Mouse (Mus musculus) stomach, embryonic 14.5 days (tissue): ENCODE results near the gene Arl15. TPM values are rescaled to one million over a fixed set of nuclear protein-coding genes. Genes with fewer than 3 reads are reported as not detected.

Experiments used
- ATAC-seq: fragments of 200-750 bp; cut with Nextera tagmentation; 2 replicates; pipeline ENCODE4 v1.8.0; 2017; ENCODE audit warnings: low read depth, moderate TSS enrichment; ENCODE audit not compliant: insufficient number of reproducible peaks, insufficient read depth, low FRiP score
- H3K27ac ChIP-seq: fragments of 300-500 bp; sonication (generic); 2 replicates; pipeline ENCODE4 v1.5.1; 2014; ENCODE audit warnings: mild to moderate bottlenecking, low read length, moderate library complexity, mixed read lengths
- H3K27me3 ChIP-seq: fragments of 300-500 bp; sonication (generic); 2 replicates; pipeline ENCODE4 v1.6.1; 2014; ENCODE audit warnings: low read length, control low read depth, mixed read lengths; ENCODE audit not compliant: control insufficient read depth, insufficient read depth
- H3K36me3 ChIP-seq: fragments of 300-500 bp; sonication (generic); 2 replicates; pipeline ENCODE4 v1.6.1; 2014; ENCODE audit warnings: mild to moderate bottlenecking, control low read depth, low read length, moderate library complexity, mixed read lengths; ENCODE audit not compliant: control insufficient read depth, insufficient read depth
- H3K4me1 ChIP-seq: fragments of 300-500 bp; sonication (generic); 2 replicates; pipeline ENCODE4 v1.6.1; 2014; ENCODE audit warnings: low read length, control low read depth, mixed read lengths; ENCODE audit not compliant: control insufficient read depth, insufficient read depth
- H3K4me2 ChIP-seq: fragments of 300-500 bp; sonication (generic); replicated peaks from 2 replicates; pipeline ENCODE4 v1.6.1; 2014; ENCODE audit warnings: low read depth, low read length, control low read depth
- H3K4me3 ChIP-seq: fragments of 300-500 bp; sonication (generic); 2 replicates; pipeline ENCODE4 v1.5.1; 2014; ENCODE audit warnings: low read depth, low read length, control low read depth
- H3K9ac ChIP-seq: fragments of 300-500 bp; sonication (generic); replicated peaks from 2 replicates; pipeline ENCODE4 v1.6.1; 2014; ENCODE audit warnings: low read depth, mild to moderate bottlenecking, control low read depth, low read length, moderate library complexity, mixed read lengths
- H3K9me3 ChIP-seq: fragments of 300-500 bp; sonication (generic); 2 replicates; pipeline ENCODE4 v1.6.1; 2016; ENCODE audit warnings: low read depth, low read length, control low read depth; ENCODE audit not compliant: control insufficient read depth
- WGBS: fragments of 180-500 bp; shearing (Covaris S2); extraction: QIAGEN DNeasy Blood & Tissue Kit; methylation state at CpG from one replicate; pipeline ENCODE4 v1.1.7; 2014; 5-methylcytosine and 5-hydroxymethylcytosine counted together
- polyA plus RNA-seq: library from polyadenylated mRNA; unstranded; fragments of >200 nt; fragmentation: Nextera tagmentation; extraction: Ambion mirVana; gene quantifications from 2 replicates; pipeline ENCODE4 v1.2.1, GENCODE M21; 2014

Arl15 gene
- polyA plus RNA-seq, 1 experiment from 2014 or later = 12.0 TPM

- Histone ChIP-seq H3K27ac (no peak overlapping the region), H3K4me3 (no peak overlapping the region), H3K9me3 (no peaks in the 10 kb centered on the region), H3K27me3 (no peaks in the 10 kb centered on the region), H3K4me2 (no peak overlapping the region), H3K4me1 (peaks cover 4% of the 10 kb centered on the region; the same call in 1 of the 2 replicates), H3K9ac (no peak overlapping the region), H3K36me3 (no peaks in the 10 kb centered on the region)
- no peak for ATAC-seq
- 79% methylated on average over 8 of the region's 8 CpGs for WGBS
Measured at GRCm38 (mm10) chr13:113814121-113814520, 19.8 kb downstream of the Arl15 start.

DNA sequence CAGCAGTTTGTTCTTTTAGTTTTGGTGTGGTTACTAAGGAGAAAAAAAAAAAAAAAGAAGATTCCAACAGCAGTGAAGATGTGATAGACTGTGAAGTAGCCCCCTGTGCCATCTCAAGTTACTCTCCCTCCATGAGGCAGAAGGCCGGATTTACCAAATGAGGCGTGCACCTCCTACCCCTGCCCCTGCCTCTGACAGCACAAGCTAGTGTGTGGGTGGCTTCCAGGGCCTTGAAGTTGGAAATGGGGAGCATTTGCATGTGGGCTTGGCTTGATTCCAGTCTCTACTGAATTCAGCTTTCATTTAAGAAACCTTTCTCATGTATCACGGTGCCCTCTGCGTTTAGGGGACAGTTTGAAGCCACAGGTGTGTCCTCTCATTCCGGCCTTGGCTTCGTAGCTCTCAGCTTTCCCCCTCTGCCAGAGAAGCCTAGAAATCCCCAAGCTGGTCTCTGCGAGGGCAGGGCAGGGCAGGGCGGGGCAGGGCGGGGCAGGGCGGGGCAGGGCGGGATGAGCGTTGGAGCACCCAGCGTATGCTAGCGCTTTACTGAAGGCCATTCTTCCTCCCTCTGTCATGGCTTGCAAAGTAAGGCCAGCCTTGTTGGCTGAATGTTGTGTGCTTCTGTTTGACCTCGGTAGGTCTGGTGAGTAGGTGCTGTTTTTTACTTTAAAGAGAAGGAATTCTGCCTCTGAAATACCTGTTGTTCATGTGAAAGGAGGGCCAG is 21.6 kb downstream of the Arl15 start:
- no peak for ATAC-seq
- H3K9ac ChIP-seq = no peak overlapping the region
- peaks cover 4% of the 10 kb centered on the region; the same call in 1 of the 2 replicates for H3K4me1 ChIP-seq
- H3K4me3 ChIP-seq = no peak overlapping the region
- no peaks in the 10 kb centered on the region for H3K27me3 ChIP-seq
- 34% methylated on average over 15 of the region's 15 CpGs for WGBS
- no peak overlapping the region for H3K27ac ChIP-seq
- H3K9me3 ChIP-seq = no peaks in the 10 kb centered on the region
- no peak overlapping the region for H3K4me2 ChIP-seq
- H3K36me3 ChIP-seq = no peaks in the 10 kb centered on the region

DNA sequence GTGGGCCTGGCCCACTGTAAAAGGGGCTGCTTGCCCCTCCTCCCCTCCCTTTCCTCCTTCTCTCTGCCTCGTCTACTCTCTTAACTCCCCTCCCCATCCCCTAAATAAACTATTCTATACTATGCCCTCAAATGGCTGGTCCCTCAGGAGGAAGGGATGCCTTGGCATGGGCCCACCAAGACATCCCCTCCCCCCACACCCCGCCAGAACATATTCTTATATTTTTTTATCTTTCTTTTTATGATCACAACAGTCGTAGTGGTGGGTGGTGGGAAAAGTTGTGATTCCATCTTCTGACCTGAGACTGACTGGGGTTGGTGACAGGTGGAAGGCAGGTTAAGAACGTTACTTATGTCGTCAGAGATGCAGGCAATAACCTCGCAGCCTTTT is 22.1 kb downstream of the Arl15 start:
- Histone ChIP-seq H3K9me3 (no peaks in the 10 kb centered on the region), H3K4me2 (no peak overlapping the region), H3K4me3 (no peak overlapping the region), H3K36me3 (no peaks in the 10 kb centered on the region), H3K27ac (no peak overlapping the region), H3K9ac (no peak overlapping the region), H3K27me3 (no peaks in the 10 kb centered on the region), H3K4me1 (peaks cover 4% of the 10 kb centered on the region; the same call in 1 of the 2 replicates)
- 72% methylated on average over 6 of the region's 6 CpGs for WGBS
- no peak for ATAC-seq

DNA sequence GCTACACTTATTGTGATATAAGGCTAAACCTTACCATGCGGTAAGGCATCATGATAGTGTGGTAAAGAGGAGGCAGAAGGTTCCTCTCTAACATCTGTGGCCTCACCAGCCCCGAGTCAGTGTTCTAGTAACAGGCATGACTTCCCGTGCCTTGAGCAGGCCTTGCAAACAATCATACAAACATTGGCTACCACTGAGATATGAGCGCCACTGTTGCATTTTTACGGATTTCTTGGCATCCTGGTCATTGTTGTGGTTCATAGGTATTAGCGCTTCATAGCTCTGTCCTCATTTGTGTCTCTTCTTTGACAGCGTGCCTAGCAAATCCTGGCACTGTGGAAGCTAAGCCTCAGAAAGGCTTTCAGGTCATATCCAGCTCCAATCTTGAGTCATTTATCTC is 24.7 kb downstream of the Arl15 start:
- WGBS = 90% methylated on average over 7 of the region's 7 CpGs
- Histone ChIP-seq H3K9me3 (no peaks in the 10 kb centered on the region), H3K27ac (no peak overlapping the region), H3K4me3 (no peak overlapping the region), H3K4me2 (no peak overlapping the region), H3K9ac (no peak overlapping the region), H3K4me1 (peaks cover 16% of the 10 kb centered on the region), H3K27me3 (no peaks in the 10 kb centered on the region), H3K36me3 (no peaks in the 10 kb centered on the region)
- ATAC-seq = no peak

DNA sequence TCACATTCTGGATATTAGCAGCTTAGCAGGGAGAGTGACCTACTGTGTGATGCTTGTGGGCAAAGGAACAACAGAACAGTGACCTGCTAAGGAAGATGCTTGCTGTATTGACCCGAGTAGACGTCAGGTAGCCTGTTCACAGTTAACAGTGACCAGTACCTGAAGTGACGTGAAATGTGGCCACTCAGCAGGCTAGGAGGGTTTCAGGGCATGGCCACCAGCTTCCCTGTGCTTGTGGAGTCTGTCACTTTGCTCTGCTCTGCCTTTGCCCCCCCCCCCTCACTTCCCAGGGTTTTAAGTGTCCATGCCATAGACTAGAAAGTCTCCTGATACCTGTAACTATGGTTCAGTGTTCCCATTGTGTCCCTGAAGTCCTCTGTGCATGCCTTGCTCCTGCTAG is 25.9 kb downstream of the Arl15 start:
- Histone ChIP-seq H3K9me3 (no peaks in the 10 kb centered on the region), H3K4me2 (no peak overlapping the region), H3K4me1 (peaks cover 16% of the 10 kb centered on the region), H3K9ac (no peak overlapping the region), H3K27me3 (no peaks in the 10 kb centered on the region), H3K4me3 (no peak overlapping the region), H3K36me3 (no peaks in the 10 kb centered on the region), H3K27ac (no peak overlapping the region)
- WGBS = 87% methylated on average over 3 of the region's 3 CpGs
- ATAC-seq = no peak

DNA sequence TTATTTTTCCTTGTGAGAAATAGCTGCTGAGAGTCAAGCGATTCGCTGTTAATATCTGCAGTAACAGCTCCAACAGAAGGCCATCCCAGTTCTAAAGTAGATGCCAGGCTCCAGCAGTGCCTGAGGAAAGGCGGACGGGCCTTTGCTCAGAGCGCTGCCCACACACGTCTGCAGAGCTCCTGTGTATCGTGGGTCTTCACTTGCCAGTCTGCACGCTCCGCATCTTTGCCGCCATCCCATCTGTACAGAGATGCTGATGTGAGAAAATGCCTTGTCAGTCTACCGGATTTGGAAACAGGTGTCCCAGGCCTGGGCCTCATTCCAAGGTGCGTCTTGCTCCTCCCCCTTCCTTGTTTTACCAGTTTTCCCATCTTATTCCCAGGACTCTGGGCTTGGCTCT is 27.6 kb downstream of the Arl15 start:
- Histone ChIP-seq H3K27me3 (no peaks in the 10 kb centered on the region), H3K4me3 (no peak overlapping the region), H3K27ac (no peak overlapping the region), H3K9ac (no peak overlapping the region), H3K4me2 (no peak overlapping the region), H3K9me3 (no peaks in the 10 kb centered on the region), H3K36me3 (no peaks in the 10 kb centered on the region; the same call in 1 of the 2 replicates), H3K4me1 (peaks cover 11% of the 10 kb centered on the region; the same call in 1 of the 2 replicates)
- WGBS = 95% methylated on average over 12 of the region's 12 CpGs
- ATAC-seq = no peak

DNA sequence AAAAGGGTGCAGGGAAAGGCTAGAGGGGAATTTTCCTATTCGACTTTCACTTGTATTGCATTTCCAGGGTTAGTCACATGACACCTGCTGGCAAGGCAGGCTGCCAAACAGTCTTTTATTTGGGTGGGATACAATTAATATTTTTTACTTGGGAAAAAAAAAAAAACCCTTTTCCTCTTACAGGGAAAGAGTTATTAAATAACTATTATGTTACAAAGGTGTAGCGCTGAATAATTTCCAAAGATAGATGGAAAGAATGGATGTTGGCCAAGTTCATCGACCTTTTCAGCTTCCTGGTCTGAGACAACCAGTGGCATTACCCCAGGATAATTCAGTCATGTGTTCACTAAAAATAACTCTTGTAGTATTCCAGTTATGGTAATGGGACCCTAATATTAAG is 29.7 kb downstream of the Arl15 start:
- Histone ChIP-seq H3K27me3 (no peaks in the 10 kb centered on the region), H3K36me3 (no peaks in the 10 kb centered on the region; the same call in 1 of the 2 replicates), H3K4me1 (peaks cover 11% of the 10 kb centered on the region; the same call in 1 of the 2 replicates), H3K4me3 (no peak overlapping the region), H3K27ac (no peak overlapping the region), H3K9me3 (no peaks in the 10 kb centered on the region), H3K9ac (no peak overlapping the region), H3K4me2 (no peak overlapping the region)
- ATAC-seq = no peak
- WGBS = 71% methylated on average over 3 of the region's 3 CpGs

DNA sequence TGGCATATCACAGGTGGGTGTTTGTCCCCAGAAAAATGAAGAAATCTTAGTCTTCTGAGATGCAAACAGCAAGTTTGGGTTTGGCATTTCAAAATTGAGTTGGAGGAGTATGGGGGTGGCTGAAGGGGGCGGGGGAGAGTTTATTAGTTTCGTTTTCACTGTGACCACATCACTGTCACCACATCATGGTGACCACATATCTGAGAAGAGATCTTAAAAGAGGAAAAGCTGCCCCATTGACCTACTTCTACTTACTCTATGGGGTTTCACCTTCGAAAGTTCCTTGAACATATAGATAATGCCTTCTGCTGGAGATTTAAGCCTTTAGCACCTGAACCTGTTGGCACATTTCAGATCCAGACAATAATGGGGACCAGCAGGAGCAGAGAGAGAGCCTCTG is 34.3 kb downstream of the Arl15 start:
- Histone ChIP-seq H3K4me2 (no peak overlapping the region), H3K27me3 (no peaks in the 10 kb centered on the region), H3K9ac (no peak overlapping the region), H3K27ac (no peak overlapping the region), H3K4me1 (peaks cover 3% of the 10 kb centered on the region; the same call in 1 of the 2 replicates), H3K4me3 (no peak overlapping the region), H3K36me3 (no peaks in the 10 kb centered on the region; the same call in 1 of the 2 replicates), H3K9me3 (no peaks in the 10 kb centered on the region)
- 82% methylated on average over 3 of the region's 3 CpGs for WGBS
- no peak for ATAC-seq

- Histone ChIP-seq H3K9me3 (no peaks in the 10 kb centered on the region), H3K9ac (no peak overlapping the region), H3K36me3 (no peaks in the 10 kb centered on the region; the same call in 1 of the 2 replicates), H3K4me1 (no peaks in the 10 kb centered on the region; the same call in 1 of the 2 replicates), H3K27me3 (no peaks in the 10 kb centered on the region), H3K4me2 (no peak overlapping the region), H3K27ac (no peak overlapping the region), H3K4me3 (no peak overlapping the region)
- 78% methylated on average over 2 of the region's 2 CpGs for WGBS
- no peak for ATAC-seq
Measured at GRCm38 (mm10) chr13:113829079-113829478, 34.8 kb downstream of the Arl15 start.
